Mouse (Mus musculus) kidney, adult 2 months (tissue): ENCODE results near the gene Arhgef28. TPM values are rescaled to one million over a fixed set of nuclear protein-coding genes. Genes with fewer than 3 reads are reported as not detected.

Experiments used
- DNase-seq: peaks from one replicate; pipeline ENCODE4 v3.0.0; 2021
- H3K27ac ChIP-seq: fragments of 200-500 bp; 2 replicates; pipeline ENCODE4 v1.5.1; 2012; ENCODE audit warnings: low read depth, low read length, control low read depth, inconsistent platforms; ENCODE audit not compliant: insufficient read depth
- H3K27me3 ChIP-seq: fragments of 200-500 bp; replicated peaks from 2 replicates; pipeline ENCODE4 v1.6.1; 2012; ENCODE audit warnings: mild to moderate bottlenecking, moderate library complexity, low read length, inconsistent platforms; ENCODE audit not compliant: control insufficient read depth, insufficient read depth
- H3K36me3 ChIP-seq: fragments of 200-500 bp; 2 replicates; pipeline ENCODE4 v1.6.1; 2012; ENCODE audit warnings: mild to moderate bottlenecking, moderate library complexity, low read length, inconsistent platforms; ENCODE audit not compliant: control insufficient read depth, insufficient read depth
- H3K4me1 ChIP-seq: fragments of 200-500 bp; 2 replicates; pipeline ENCODE4 v1.6.1; 2011; ENCODE audit warnings: low read length; ENCODE audit not compliant: control insufficient read depth, insufficient read depth
- H3K4me3 ChIP-seq: fragments of 200-500 bp; 2 replicates; pipeline ENCODE4 v1.5.1; 2011; ENCODE audit warnings: mild to moderate bottlenecking, low read depth, low read length, control low read depth; ENCODE audit not compliant: insufficient read depth
- CTCF ChIP-seq: fragments of 200-500 bp; conservative IDR thresholded peaks from 2 replicates; pipeline ENCODE4 v1.5.1; 2011; ENCODE audit warnings: low read depth, mild to moderate bottlenecking, control low read depth, low read length, moderate library complexity, mixed read lengths; ENCODE audit not compliant: insufficient read depth, insufficient read length
- POLR2A ChIP-seq: fragments of 200-500 bp; IDR thresholded peaks from one replicate; pipeline ENCODE4 v1.6.1; 2011; ENCODE audit warnings: low read depth, low read length, control low read depth
- WGBS: fragments of 180-500 bp; shearing (Covaris S2); methylation state at CpG from one replicate; pipeline ENCODE4 v1.1.7; 2018; 5-methylcytosine and 5-hydroxymethylcytosine counted together
- polyA plus RNA-seq: library from polyadenylated mRNA; depleted of rRNA; stranded (reverse); fragments of >200 nt; gene quantifications from 2 replicates; pipeline ENCODE4 v1.2.3, GENCODE M21; 2012; rRNA removed

The Arhgef28 gene
- polyA plus RNA-seq, 1 experiment = 39.3 TPM

- no peak for TF ChIP-seq POLR2A
- TF ChIP-seq CTCF = no peak
- no peak for DNase-seq
- Histone ChIP-seq H3K4me1 (no peaks in the 10 kb centered on the region), H3K27ac (no peak overlapping the region), H3K4me3 (no peak overlapping the region), H3K36me3 (no peaks in the 10 kb centered on the region), H3K27me3 (no peaks in the 10 kb centered on the region)
- 60% methylated on average over 12 of the region's 12 CpGs for WGBS
Measured at GRCm38 (mm10) chr13:97869428-97869827, 336.8 kb downstream of the Arhgef28 start.

GRCm38 (mm10) chr13:97867322-97867962 lies 338.8 kb downstream of the Arhgef28 start:
- Histone ChIP-seq H3K4me3 (no peak overlapping the region), H3K27me3 (no peaks in the 10 kb centered on the region), H3K4me1 (no peaks in the 10 kb centered on the region), H3K36me3 (no peaks in the 10 kb centered on the region), H3K27ac (no peak overlapping the region)
- no peak for TF ChIP-seq POLR2A
- no peak for TF ChIP-seq CTCF
- DNase-seq = peak; percentile 68
- 57% methylated on average over 13 of the region's 13 CpGs for WGBS

DNA sequence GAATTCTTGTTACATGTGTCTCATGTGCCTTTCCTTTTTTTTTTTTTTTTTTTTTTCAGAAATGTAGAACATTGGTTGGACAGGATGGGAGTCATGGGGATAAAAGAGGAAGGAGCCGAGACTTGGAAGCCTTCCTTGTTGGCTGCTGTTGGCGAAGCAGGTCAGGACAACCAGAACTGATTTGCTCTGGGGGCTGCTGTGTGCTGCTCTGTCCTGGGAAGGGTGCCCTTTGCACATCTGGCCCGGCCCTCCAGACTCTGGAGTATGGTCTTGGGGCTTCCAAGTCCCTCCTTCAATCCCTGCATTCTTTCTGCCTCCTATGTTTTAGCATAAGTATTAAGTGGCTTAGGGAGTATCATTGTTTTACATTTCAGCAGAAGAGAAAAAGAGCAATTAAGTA lies 347.2 kb downstream of the Arhgef28 start:
- Histone ChIP-seq H3K4me1 (peaks cover 5% of the 10 kb centered on the region; the same call in 1 of the 2 replicates), H3K27me3 (no peaks in the 10 kb centered on the region), H3K4me3 (no peak overlapping the region), H3K36me3 (no peaks in the 10 kb centered on the region), H3K27ac (no peak overlapping the region)
- WGBS = 66% methylated on average over 3 of the region's 3 CpGs
- TF ChIP-seq POLR2A (no peak), CTCF (no peak)
- DNase-seq = no peak

DNA sequence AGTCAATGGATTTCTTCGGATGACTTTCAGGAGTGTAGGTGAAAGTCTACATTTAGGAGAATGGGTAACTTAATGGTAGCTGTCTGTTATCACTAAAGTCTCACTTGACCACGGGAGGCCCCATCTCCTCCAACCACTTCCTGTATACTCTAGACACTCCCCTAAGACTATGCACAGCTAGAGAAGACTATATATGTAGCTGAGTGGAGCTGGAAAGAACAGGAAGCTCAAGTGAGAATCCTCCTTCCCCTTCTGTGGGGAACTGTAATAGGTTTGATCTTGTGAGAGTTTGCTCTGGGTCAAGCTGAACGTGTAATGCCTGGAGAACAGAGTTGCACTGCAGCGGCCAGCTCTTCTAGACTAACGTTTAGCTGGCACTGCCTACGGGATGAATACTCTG lies 348.4 kb downstream of the Arhgef28 start:
- Histone ChIP-seq H3K27ac (no peak overlapping the region), H3K36me3 (no peaks in the 10 kb centered on the region), H3K27me3 (no peaks in the 10 kb centered on the region), H3K4me3 (no peak overlapping the region), H3K4me1 (peaks cover 12% of the 10 kb centered on the region)
- no peak for DNase-seq
- no peak for TF ChIP-seq CTCF
- TF ChIP-seq POLR2A = no peak
- WGBS = 76% methylated on average over 6 of the region's 6 CpGs

GRCm38 (mm10) chr13:97853356-97853968 lies 352.8 kb downstream of the Arhgef28 start:
- H3K4me3 ChIP-seq = no peak overlapping the region

More at GRCm38 (mm10) chr13:97853356-97853968, 352.8 kb downstream of the Arhgef28 start:
- peak overlapping the region; percentile 5; the same call in 1 of the 2 replicates for H3K27ac ChIP-seq
- DNase-seq = peak; percentile 21
- no peak for TF ChIP-seq POLR2A
- WGBS = 38% methylated on average over 8 of the region's 8 CpGs
- H3K4me1 ChIP-seq = peaks cover 9% of the 10 kb centered on the region; the same call in 1 of the 2 replicates
- no peaks in the 10 kb centered on the region for H3K36me3 ChIP-seq
- H3K27me3 ChIP-seq = no peaks in the 10 kb centered on the region

Other genes starting within 250 kb of the Arhgef28 start
- 5.3 and 6.9 TPM in 2 replicates for gene Utp15, start 56.6 kb upstream of the Arhgef28 start, polyA plus RNA-seq
- 9.9 and 11.1 TPM in 2 replicates for gene Ankra2, start 56.6 kb upstream of the Arhgef28 start, polyA plus RNA-seq
- not detected in 2 replicates for gene Gm21976, start 73.4 kb upstream of the Arhgef28 start, polyA plus RNA-seq
- 153 and 173 TPM in 2 replicates for gene Btf3, start 110.6 kb upstream of the Arhgef28 start, polyA plus RNA-seq
- gene Foxd1, start 147.8 kb upstream of the Arhgef28 start, polyA plus RNA-seq = 0.91 and 1.1 TPM in 2 replicates